Mouse (Mus musculus) mouse embryonic stem cell (cell line): ENCODE results near the gene Tbxas1.

ENCODE experiments used
- in situ Hi-C, 2 experiments: fragments of 300-500 bp; cut with MboI; formaldehyde crosslinking; loops; 1 replicate in 1 of 2; 3 replicates in 1 of 2; pipeline ENCODE4 v1.14.3; 2019 to 2020; ENCODE audit warnings: low sequenced_read_pairs in 2 of 2, low pct_unique_long_range_greater_than_20kb in 1 of 2, mixed read lengths in 1 of 2; ENCODE audit not compliant: unreplicated experiment in 1 of 2

Gene Tbxas1

DNA sequence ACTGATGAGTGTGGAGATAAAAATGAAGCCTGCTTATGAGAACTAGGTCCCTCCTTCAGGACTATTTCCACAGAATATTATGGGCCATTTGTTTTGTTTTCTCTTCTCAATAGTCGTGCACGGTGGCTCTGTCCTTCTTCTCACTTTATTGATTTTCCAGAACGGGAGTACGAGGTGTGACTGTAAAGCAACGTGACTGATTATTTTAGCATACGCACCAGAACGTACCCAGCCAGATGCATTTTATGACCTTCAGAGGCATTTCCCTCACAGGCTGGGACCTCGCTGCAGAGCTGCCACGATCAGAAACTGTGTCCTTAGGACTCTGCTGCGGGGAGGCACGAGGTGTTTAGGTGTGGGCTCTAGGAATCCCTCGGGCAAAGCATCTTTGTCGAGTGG, 51.8 kb downstream of the Tbxas1 start:
- in situ Hi-C loops = loop anchor here in 1 of 2 experiments (10.0 kb wide), 1 partner anchor 282 kb away; no protein-coding TSS in a partner anchor

- in situ Hi-C loops = loop anchor here in 1 of 2 experiments (10.0 kb wide), 1 partner anchor 284 kb away; no protein-coding TSS in a partner anchor
Measured at GRCm38 (mm10) chr6:38928489-38928888, 53.3 kb downstream of the Tbxas1 start.

GRCm38 (mm10) chr6:38936009-38936408, 60.8 kb downstream of the Tbxas1 start:
- in situ Hi-C loops = no loop called here

DNA sequence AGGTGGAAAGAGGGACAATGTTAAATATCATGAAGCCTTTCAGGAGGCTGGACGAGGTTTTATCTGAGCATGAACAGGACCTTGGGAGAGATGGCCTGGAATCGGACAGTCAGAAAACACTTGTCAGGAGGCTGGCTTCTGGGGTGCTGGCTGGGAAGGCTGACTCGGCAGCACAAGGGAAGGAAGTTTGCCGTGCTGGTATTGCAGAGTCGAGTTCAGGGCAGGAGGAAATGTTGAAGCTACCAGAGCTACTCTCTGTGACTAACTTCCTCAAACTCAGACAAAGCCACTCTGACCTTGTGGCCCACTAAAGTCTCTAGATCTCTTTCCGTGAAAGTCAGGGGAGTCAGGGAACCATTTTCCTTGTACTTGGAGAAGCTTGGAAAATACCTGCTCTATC, 63.2 kb downstream of the Tbxas1 start:
- in situ Hi-C loops = no loop called here

- in situ Hi-C loops = no loop called here
Measured at GRCm38 (mm10) chr6:38939096-38939495, 63.9 kb downstream of the Tbxas1 start.

DNA sequence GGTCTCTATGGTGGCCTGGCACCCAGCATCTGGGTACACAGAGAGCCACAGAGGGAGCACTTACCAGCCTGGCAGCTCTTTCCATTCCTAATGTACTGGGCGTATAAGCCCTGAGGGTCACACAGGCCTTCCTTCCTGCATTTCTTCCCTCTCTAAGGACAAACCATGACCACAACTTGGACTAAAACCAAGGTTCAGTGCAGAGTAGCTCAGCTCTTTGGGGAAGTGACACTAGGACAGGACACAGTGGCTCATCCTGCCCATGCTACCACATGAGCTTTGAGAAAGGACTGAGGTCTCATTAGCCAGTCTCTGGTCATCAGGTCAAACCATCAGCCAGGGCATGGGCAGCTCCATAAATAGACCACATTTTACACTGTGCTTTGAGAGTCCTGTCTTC, 65.8 kb downstream of the Tbxas1 start:
- in situ Hi-C loops = no loop called here

GRCm38 (mm10) chr6:38942771-38943170, 67.6 kb downstream of the Tbxas1 start:
- in situ Hi-C loops = no loop called here

GRCm38 (mm10) chr6:38944392-38944791, 69.2 kb downstream of the Tbxas1 start:
- in situ Hi-C loops = no loop called here

GRCm38 (mm10) chr6:38944826-38945225, 69.6 kb downstream of the Tbxas1 start:
- in situ Hi-C loops = no loop called here

GRCm38 (mm10) chr6:38945681-38946080, 70.5 kb downstream of the Tbxas1 start:
- in situ Hi-C loops = no loop called here

GRCm38 (mm10) chr6:38947282-38947681, 72.1 kb downstream of the Tbxas1 start:
- in situ Hi-C loops = no loop called here

- in situ Hi-C loops = no loop called here
Measured at GRCm38 (mm10) chr6:38949683-38950161, 74.5 kb downstream of the Tbxas1 start.

DNA sequence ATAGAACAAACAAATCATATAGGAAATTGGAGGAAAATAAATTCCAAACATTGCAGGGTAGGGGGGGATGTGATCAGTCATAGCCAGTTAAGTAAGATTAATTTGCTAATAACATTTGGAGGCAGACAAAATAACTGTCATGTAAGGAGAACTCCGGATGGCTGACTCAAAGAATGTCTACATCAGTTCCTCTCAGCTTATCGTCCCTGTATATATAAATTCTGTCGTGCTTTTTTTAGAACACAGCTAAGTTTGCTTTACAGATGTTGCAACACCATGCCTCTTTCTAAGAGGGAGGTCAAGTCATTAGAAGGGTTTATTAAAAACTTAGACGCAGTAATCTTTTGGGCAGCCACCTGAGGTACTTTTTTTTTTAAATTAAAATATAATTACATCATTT, 75.1 kb downstream of the Tbxas1 start:
- in situ Hi-C loops = no loop called here

GRCm38 (mm10) chr6:38950838-38951237, 75.6 kb downstream of the Tbxas1 start:
- in situ Hi-C loops = no loop called here

DNA sequence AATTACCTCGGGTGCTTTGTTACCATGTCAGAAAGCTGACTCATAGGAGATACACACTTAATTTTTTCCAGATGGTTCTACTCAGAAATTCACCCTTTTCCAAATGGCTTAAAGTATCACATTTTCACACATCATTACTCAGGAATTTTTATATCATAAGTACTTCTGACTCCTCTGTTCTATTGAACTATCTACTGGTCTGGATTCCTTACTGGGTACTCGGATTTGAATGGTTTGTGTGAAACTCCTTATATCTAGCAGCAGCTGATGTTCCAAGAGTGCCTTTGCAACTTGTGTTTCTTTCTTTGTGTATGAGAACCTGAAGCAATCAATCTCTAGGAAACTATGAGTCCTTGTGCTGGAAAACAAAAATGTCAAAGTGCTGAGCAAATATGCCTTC, 81.4 kb downstream of the Tbxas1 start:
- in situ Hi-C loops = no loop called here

- in situ Hi-C loops = no loop called here
Measured at GRCm38 (mm10) chr6:38957246-38957645, 82.0 kb downstream of the Tbxas1 start.

GRCm38 (mm10) chr6:38959502-38959901, 84.3 kb downstream of the Tbxas1 start:
- in situ Hi-C loops = no loop called here

DNA sequence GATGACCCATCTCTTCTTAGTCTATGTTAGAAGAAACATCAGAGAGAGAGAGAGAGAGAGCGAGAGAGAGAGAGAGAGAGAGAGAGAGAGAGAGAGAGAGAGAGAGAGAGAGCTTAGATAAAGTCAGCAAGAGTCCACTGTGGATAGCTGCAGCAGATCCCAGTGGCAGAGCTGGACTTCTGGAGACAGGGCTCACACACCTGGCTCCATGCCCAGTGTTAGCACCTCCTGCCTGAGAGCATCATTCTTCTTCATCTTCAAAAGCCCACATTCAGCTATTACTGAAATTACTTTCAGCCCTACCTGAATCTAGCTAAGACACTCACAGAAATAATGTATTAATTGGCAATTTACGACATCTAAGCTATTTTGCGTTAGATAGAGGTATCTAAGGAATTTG, 85.2 kb downstream of the Tbxas1 start:
- in situ Hi-C loops = no loop called here

- in situ Hi-C loops = no loop called here
Measured at GRCm38 (mm10) chr6:38960791-38961426, 85.7 kb downstream of the Tbxas1 start.

DNA sequence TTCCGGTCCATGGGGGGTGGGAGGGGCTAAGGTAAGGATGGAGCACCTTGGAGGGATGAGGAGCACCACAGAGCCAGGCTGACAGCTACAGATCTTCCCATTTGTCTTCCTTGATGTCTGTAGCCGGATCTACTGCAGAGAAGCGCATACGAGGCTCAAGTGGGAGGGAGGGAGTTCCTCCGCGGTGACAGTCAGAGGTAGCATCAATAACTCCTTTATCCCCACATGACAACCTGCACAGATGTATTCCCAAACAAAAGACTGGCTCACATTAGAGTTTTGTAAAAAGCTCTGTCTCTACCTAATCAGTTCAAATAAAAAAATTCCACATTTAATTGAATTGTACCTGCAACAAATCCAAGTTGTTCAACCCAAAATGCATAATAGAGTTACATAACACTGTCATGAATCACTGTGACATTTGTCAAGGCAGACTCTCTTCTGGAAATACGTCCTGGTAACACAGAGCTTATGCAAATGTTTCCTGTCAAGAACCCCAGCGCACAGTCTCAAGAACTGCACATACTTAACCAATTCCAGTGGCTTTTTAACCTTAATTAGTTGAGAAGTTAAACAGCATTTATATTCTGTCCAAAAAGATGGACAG, 86.3 kb downstream of the Tbxas1 start:
- in situ Hi-C loops = no loop called here
